Mouse (Mus musculus) spleen, adult 2 months (tissue): ENCODE results near the gene Map4k4. TPM values are rescaled to one million over a fixed set of nuclear protein-coding genes. Genes with fewer than 3 reads are reported as not detected.

Experiments used
- DNase-seq, 2 experiments: peaks; one replicate each; pipeline versions ENCODE4 v3.0.0 to v3.0.0-alpha.2; 2012 to 2021; ENCODE audit warnings: low spot score in 2 of 2, low read depth in 1 of 2
- H3K27ac ChIP-seq: fragments of 200-500 bp; 2 replicates; pipeline ENCODE4 v1.5.1; 2012; ENCODE audit warnings: low read length, inconsistent platforms; ENCODE audit not compliant: insufficient read depth
- H3K27me3 ChIP-seq: fragments of 200-500 bp; 2 replicates; pipeline ENCODE4 v1.6.1; 2012; ENCODE audit warnings: mild to moderate bottlenecking, moderate library complexity, low read length, inconsistent platforms; ENCODE audit not compliant: control insufficient read depth, insufficient read depth
- H3K36me3 ChIP-seq: fragments of 200-500 bp; 2 replicates; pipeline ENCODE4 v1.6.1; 2012; ENCODE audit warnings: mild to moderate bottlenecking, low read length, inconsistent platforms; ENCODE audit not compliant: control insufficient read depth, insufficient read depth
- H3K4me1 ChIP-seq: fragments of 200-500 bp; 2 replicates; pipeline ENCODE4 v1.6.1; 2011; ENCODE audit warnings: inconsistent platforms; ENCODE audit not compliant: control insufficient read depth, insufficient read depth, insufficient read length
- H3K4me3 ChIP-seq: fragments of 200-500 bp; 2 replicates; pipeline ENCODE4 v1.5.1; 2011; ENCODE audit warnings: mild to moderate bottlenecking, inconsistent platforms; ENCODE audit not compliant: insufficient read depth, insufficient read length; ENCODE audit errors: extremely low read depth
- CTCF ChIP-seq: fragments of 200-500 bp; IDR thresholded peaks from 2 replicates; pipeline ENCODE4 v1.5.1; 2011; ENCODE audit warnings: mild to moderate bottlenecking, inconsistent platforms; ENCODE audit not compliant: insufficient read depth, insufficient read length, insufficient replicate concordance; ENCODE audit errors: extremely low read depth
- POLR2A ChIP-seq: fragments of 200-500 bp; IDR thresholded peaks from 2 replicates; pipeline ENCODE4 v1.6.1; 2011; ENCODE audit warnings: low read depth, low read length, inconsistent platforms
- WGBS: fragments of 180-500 bp; shearing (Covaris S2); methylation state at CpG from one replicate; pipeline ENCODE4 v1.1.7; 2018; 5-methylcytosine and 5-hydroxymethylcytosine counted together
- polyA plus RNA-seq: library from polyadenylated mRNA; depleted of rRNA; stranded (reverse); fragments of >200 nt; gene quantifications from 2 replicates; pipeline ENCODE4 v1.2.3, GENCODE M21; 2012

Map4k4 gene
- polyA plus RNA-seq, 1 experiment, result 54.3 TPM

- WGBS, result 78% methylated on average over 3 of the region's 3 CpGs
- TF ChIP-seq POLR2A (no peak), CTCF (no peak)
- Histone ChIP-seq H3K4me1 (peaks cover 13% of the 10 kb centered on the region; the same call in 1 of the 2 replicates), H3K27me3 (no peaks in the 10 kb centered on the region), H3K4me3 (no peak overlapping the region), H3K27ac (no peak overlapping the region), H3K36me3 (peaks cover 26% of the 10 kb centered on the region)
- no peak for DNase-seq
Measured at GRCm38 (mm10) chr1:40023748-40024147, 123.0 kb downstream of the Map4k4 start.

- no peak for DNase-seq
- Histone ChIP-seq H3K4me1 (peaks cover 13% of the 10 kb centered on the region; the same call in 1 of the 2 replicates), H3K4me3 (no peak overlapping the region), H3K27ac (no peak overlapping the region), H3K27me3 (no peaks in the 10 kb centered on the region), H3K36me3 (peaks cover 23% of the 10 kb centered on the region)
- WGBS, result 97% methylated on average over 27 of the region's 27 CpGs
- no peak for TF ChIP-seq POLR2A
Measured at GRCm38 (mm10) chr1:40024554-40025320, 124.0 kb downstream of the Map4k4 start.

- WGBS, result 88% methylated on average over 5 of the region's 5 CpGs
- no peak overlapping the region for H3K27ac ChIP-seq
- DNase-seq, result no peak
- no peaks in the 10 kb centered on the region for H3K27me3 ChIP-seq
- no peak for TF ChIP-seq CTCF
- TF ChIP-seq POLR2A, result no peak
- no peak overlapping the region for H3K4me3 ChIP-seq
- peaks cover 19% of the 10 kb centered on the region for H3K36me3 ChIP-seq
- peaks cover 13% of the 10 kb centered on the region; the same call in 1 of the 2 replicates for H3K4me1 ChIP-seq
Measured at GRCm38 (mm10) chr1:40025416-40025815, 124.7 kb downstream of the Map4k4 start.

GRCm38 (mm10) chr1:40027116-40027620 is 126.5 kb downstream of the Map4k4 start:
- H3K27me3 ChIP-seq, result no peaks in the 10 kb centered on the region
- no peak for TF ChIP-seq POLR2A
- no peak for TF ChIP-seq CTCF
- no peak overlapping the region; the same call in 1 of the 2 replicates for H3K27ac ChIP-seq
- H3K36me3 ChIP-seq, result peaks cover 12% of the 10 kb centered on the region
- peak in 1 of 2 experiments; percentile 12 for DNase-seq
- no peak overlapping the region for H3K4me3 ChIP-seq
- 37% methylated on average over 7 of the region's 7 CpGs for whole genome bisulfite sequencing
- peaks cover 13% of the 10 kb centered on the region; the same call in 1 of the 2 replicates for H3K4me1 ChIP-seq

GRCm38 (mm10) chr1:40028207-40028998 is 127.7 kb downstream of the Map4k4 start:
- Histone ChIP-seq H3K4me3 (no peak overlapping the region), H3K27ac (no peak overlapping the region), H3K4me1 (peaks cover 8% of the 10 kb centered on the region; the same call in 1 of the 2 replicates), H3K36me3 (peaks cover 11% of the 10 kb centered on the region), H3K27me3 (no peaks in the 10 kb centered on the region)
- no peak for DNase-seq
- no peak for TF ChIP-seq POLR2A
- TF ChIP-seq CTCF, result no peak
- WGBS, result 80% methylated on average over 12 of the region's 12 CpGs

- TF ChIP-seq POLR2A (no peak), CTCF (no peak)
- Histone ChIP-seq H3K4me1 (peaks cover 8% of the 10 kb centered on the region; the same call in 1 of the 2 replicates), H3K36me3 (peaks cover 7% of the 10 kb centered on the region), H3K27me3 (no peaks in the 10 kb centered on the region), H3K27ac (no peak overlapping the region), H3K4me3 (no peak overlapping the region)
- DNase-seq, result no peak
- 93% methylated on average over 5 of the region's 5 CpGs for WGBS
Measured at GRCm38 (mm10) chr1:40029597-40029996, 128.9 kb downstream of the Map4k4 start.
